ENCODE assay signal across 15 mouse cellular contexts in genomic region chr11:117445707-117446106, GRCm38 (mm10). TPM values are rescaled to one million over a fixed set of nuclear protein-coding genes. Genes with fewer than 3 reads are reported as not detected.
DNase-seq lines count a peak whose midpoint lies in the region; ATAC-seq and TF ChIP-seq lines count a peak whose summit lies in the region.
"Had no signal": no experiment of that assay in that cellular context is flagged by ENCODE, and none has a peak within 500 bp of the region (broad histone marks: within the 10 kb centered on the region; RNA-seq: fewer than 3 reads in every experiment).

No protein-coding gene starts in this region.

- H3K27ac ChIP-seq in midbrain, embryonic 13.5 days, result no peak overlapping the region; the same call in 1 of the 2 replicates
- H3K27ac ChIP-seq in midbrain, embryonic 10.5 days (replicated peaks), result no peak overlapping the region
- no peak overlapping the region for H3K27ac ChIP-seq in limb, embryonic 14.5 days (replicated peaks; ENCODE audit: low read depth, low read length)
- H3K27ac ChIP-seq: gastrocnemius, adult 2 months had no signal

- H3K36me3 ChIP-seq in midbrain, embryonic 13.5 days, result no peaks in the 10 kb centered on the region
- no peaks in the 10 kb centered on the region for H3K36me3 ChIP-seq in midbrain, embryonic 10.5 days
- H3K36me3 ChIP-seq in limb, embryonic 14.5 days (ENCODE audit: control insufficient read depth, insufficient read depth, low read length), result no peaks in the 10 kb centered on the region

- no peak overlapping the region for H3K4me2 ChIP-seq in midbrain, embryonic 13.5 days (replicated peaks)
- H3K4me2 ChIP-seq in limb, embryonic 14.5 days (replicated peaks; ENCODE audit: low read depth, low read length, severe bottlenecking), result no peak overlapping the region

- no peak for ATAC-seq in midbrain, embryonic 13.5 days
- ATAC-seq in limb, embryonic 14.5 days (ENCODE audit: low FRiP score, low read depth), result peak; percentile 68
- ATAC-seq: intestine, postnatal 0 days had no signal

- 0 out of 2 replicates have a peak overlapping the region, but pooled peaks have one; percentile 6 for H3K9ac ChIP-seq in midbrain, embryonic 13.5 days (replicated peaks)
- H3K9ac ChIP-seq in limb, embryonic 14.5 days (ENCODE audit: low read depth, low read length, severe bottlenecking), result no peak overlapping the region

- no peaks in the 10 kb centered on the region for H3K9me3 ChIP-seq in midbrain, embryonic 13.5 days
- no peaks in the 10 kb centered on the region for H3K9me3 ChIP-seq in midbrain, embryonic 10.5 days (replicated peaks)
- H3K9me3 ChIP-seq in limb, embryonic 14.5 days (ENCODE audit: control insufficient read depth, low read length), result no peaks in the 10 kb centered on the region

- peaks cover 42% of the 10 kb centered on the region for H3K4me1 ChIP-seq in midbrain, embryonic 13.5 days (replicated peaks)
- H3K4me1 ChIP-seq in midbrain, embryonic 10.5 days, result peaks cover 40% of the 10 kb centered on the region
- H3K4me1 ChIP-seq in limb, embryonic 14.5 days (ENCODE audit: control insufficient read depth, insufficient read depth, low read length), result peaks cover 10% of the 10 kb centered on the region; the same call in 1 of the 2 replicates

- DNase-seq in adrenal gland, adult 2 months, result peak; percentile 56
- DNase-seq in adrenal gland, adult 8-10 months, result no peak
- no peak for DNase-seq in midbrain, embryonic 10.5 days (ENCODE audit: low spot score)
- DNase-seq in limb, embryonic 14.5 days (ENCODE audit: low spot score), result peak; percentile 57
- DNase-seq in gastrocnemius, postnatal 10 days, result no peak
- no peak for DNase-seq in layer of hippocampus, postnatal 10 days (ENCODE audit: low spot score in 2 of 2)
- no peak for DNase-seq in liver
- DNase-seq: cerebellum, adult 8-10 months; gastrocnemius, adult 2 months; lung, adult 2 months had no signal

- H3K27me3 ChIP-seq in midbrain, embryonic 13.5 days, result 0 out of 2 replicates have a peak, but pooled peaks cover 3% of the 10 kb centered on the region
- H3K27me3 ChIP-seq in midbrain, embryonic 10.5 days (ENCODE audit: low read depth, poor library complexity, severe bottlenecking), result peaks cover 56% of the 10 kb centered on the region
- 0 out of 2 replicates have a peak, but pooled peaks cover 2% of the 10 kb centered on the region for H3K27me3 ChIP-seq in limb, embryonic 14.5 days (ENCODE audit: control insufficient read depth, insufficient read depth, low read length)

- WGBS in midbrain, embryonic 13.5 days, result 65% methylated on average over 6 of the region's 6 CpGs
- 78% methylated on average over 6 of the region's 6 CpGs for WGBS in midbrain, embryonic 10.5 days
- 25% methylated on average over 6 of the region's 6 CpGs for WGBS in limb, embryonic 14.5 days

- TF ChIP-seq POLR2A in limb, embryonic 14.5 days (IDR thresholded peaks at IDR 0.05; ENCODE audit: borderline replicate concordance, extremely low read depth, insufficient read depth, insufficient read length), result no peak

- H3K4me3 ChIP-seq in midbrain, embryonic 13.5 days (replicated peaks), result no peak overlapping the region
- no peak overlapping the region for H3K4me3 ChIP-seq in midbrain, embryonic 10.5 days
- H3K4me3 ChIP-seq in limb, embryonic 14.5 days (replicated peaks; ENCODE audit: low read length), result no peak overlapping the region
- H3K4me3 ChIP-seq: gastrocnemius, adult 2 months had no signal

RNA-seq across cellular contexts. Expression of gene Gm11733, which starts 38.5 kb away (rescaled TPM):
- not detected for total RNA-seq in adrenal gland, adult 2 months (2021)
- polyA plus RNA-seq in adrenal gland, adult 2 months (2012; rRNA removed), result not detected in 2 replicates
- not detected for total RNA-seq in adrenal gland, adult 8-10 months (2022)
- not detected in 2 replicates for polyA plus RNA-seq in midbrain, embryonic 13.5 days (2015; fragmentation: Nextera tagmentation; extraction: Ambion mirVana)
- polyA plus RNA-seq in midbrain, embryonic 10.5 days (2016; fragmentation: Nextera tagmentation; extraction: Ambion mirVana), result 0.06 TPM in 1 of 2 replicates, not detected in the other
- not detected in 2 replicates for polyA plus RNA-seq in limb, embryonic 14.5 days (2012; rRNA removed)
- polyA plus RNA-seq in limb, embryonic 14.5 days (2014; fragmentation: Nextera tagmentation; extraction: Ambion mirVana), result 0.08 TPM in 1 of 2 replicates, not detected in the other
- total RNA-seq in gastrocnemius, postnatal 10 days (2021), result not detected
- total RNA-seq in layer of hippocampus, postnatal 10 days (2021), result not detected
- total RNA-seq: gastrocnemius, adult 2 months; heart, postnatal 25 days; megakaryocyte, adult 5-6 weeks; neutrophil, adult 5-6 weeks had no signal
- polyA plus RNA-seq: intestine, postnatal 0 days; lung, adult 2 months had no signal

Comparison
In these comparisons a context has a peak if more than half of its experiments do, and no peak if none do; other contexts are left out.
1. DNase-seq: peak in adrenal gland, adult 2 months (single experiment) and limb, embryonic 14.5 days (single experiment); none in adrenal gland, adult 8-10 months (single experiment), midbrain, embryonic 10.5 days (single experiment), gastrocnemius, postnatal 10 days (single experiment), layer of hippocampus, postnatal 10 days (0 of 2) and liver (single experiment).